Mouse (Mus musculus): ENCODE measurements around the gene Pcmtd2. TPM values are rescaled to one million over a fixed set of nuclear protein-coding genes. Genes with fewer than 3 reads are reported as not detected.
A peak's percentile ranks its signal among the peaks of the same experiment; 100 is the strongest.
"Not testable (repeated sequence)": the region's sequence is repeated elsewhere in the genome, so short reads cannot be mapped to it uniquely, and the experiment has no call there.

The Pcmtd2 gene
- total RNA-seq (2021) = 10 to 100 TPM; 48.0 to 69.7 TPM
- polyA plus RNA-seq (2012; rRNA removed) = 18.3 and 21.5 TPM in 2 replicates
- long read RNA-seq, transcript Pcmtd2-201 (7 exons, 3,569 nt) = major isoform, 34 of 47 reads
- long read RNA-seq, partial matches to known transcripts = 3 of 47 reads
- long read RNA-seq, other reads (novel, unspliced or antisense) = 8 of 47 reads

- peak; percentile 94 for DNase-seq
These were observed at the start of gene Pcmtd2 for GRCm38 (mm10) chr2:181837372-181838292. Gene Pcmtd2 (plus strand): TSS chr2:181837854.

- DNase-seq = no peak
These were observed 48.3 kb upstream of the Pcmtd2 start for GRCm38 (mm10) chr2:181789396-181789795.

GRCm38 (mm10) chr2:181793186-181793585 is 44.5 kb upstream of the Pcmtd2 start:
- not testable (repeated sequence) for DNase-seq

- no peak for DNase-seq
These were observed 42.0 kb upstream of the Pcmtd2 start for GRCm38 (mm10) chr2:181795641-181796130.

- no peak for DNase-seq
These were observed 40.0 kb upstream of the Pcmtd2 start for GRCm38 (mm10) chr2:181797672-181798071.

- no peak for DNase-seq
These were observed 8.5 kb upstream of the Pcmtd2 start for GRCm38 (mm10) chr2:181829032-181829650.

GRCm38 (mm10) chr2:181832745-181833144 is 4.9 kb upstream of the Pcmtd2 start:
- DNase-seq = peak; percentile 17

GRCm38 (mm10) chr2:181838293-181838680 is 633 bp downstream of the Pcmtd2 start:
- DNase-seq = peak; percentile 22

- DNase-seq = peak; percentile 38
These were observed 8.2 kb downstream of the Pcmtd2 start for GRCm38 (mm10) chr2:181845709-181846394.

GRCm38 (mm10) chr2:181863791-181864535 is 26.3 kb downstream of the Pcmtd2 start, which contains the start of gene Polr3k:
Gene Polr3k (plus strand): TSS chr2:181864337.
- DNase-seq = peak; percentile 97

- DNase-seq = no peak
These were observed 26.8 kb downstream of the Pcmtd2 start for GRCm38 (mm10) chr2:181864536-181864860.

GRCm38 (mm10) chr2:181866931-181867330 is 29.3 kb downstream of the Pcmtd2 start:
- peak; percentile 60 for DNase-seq

GRCm38 (mm10) chr2:181871039-181871438 is 33.4 kb downstream of the Pcmtd2 start:
- no peak for DNase-seq

- no peak for DNase-seq
These were observed 41.2 kb downstream of the Pcmtd2 start for GRCm38 (mm10) chr2:181878903-181879302.

- DNase-seq = no peak
These were observed 45.5 kb downstream of the Pcmtd2 start for GRCm38 (mm10) chr2:181883022-181883749.

Other genes starting within 250 kb of the Pcmtd2 start
- gene Prpf6, start 246.0 kb upstream of the Pcmtd2 start, total RNA-seq (2021) = 10 to 100 TPM; 63.0 to 69.0 TPM
- 6.7 and 9.6 TPM in 2 replicates for gene Prpf6, start 246.0 kb upstream of the Pcmtd2 start, polyA plus RNA-seq (2012; rRNA removed)
- gene Zfp512b, start 245.1 kb upstream of the Pcmtd2 start, total RNA-seq (2021) = 10 to 100 TPM; 40.9 to 52.7 TPM
- 69.2 and 72.6 TPM in 2 replicates for gene Zfp512b, start 245.1 kb upstream of the Pcmtd2 start, polyA plus RNA-seq (2012; rRNA removed)
- 10 to 100 TPM in 1 of 2 experiments, 1 to 10 TPM in 1; 9.6 to 21.6 TPM for gene Samd10, start 238.6 kb upstream of the Pcmtd2 start, total RNA-seq (2021)
- gene Samd10, start 238.6 kb upstream of the Pcmtd2 start, polyA plus RNA-seq (2012; rRNA removed) = 41.0 and 44.6 TPM in 2 replicates
- under 1 TPM in 1 of 2 experiments, not detected in 1; 0.55 TPM for gene Gm29797, start 180.8 kb upstream of the Pcmtd2 start, total RNA-seq (2021)
- 0.47 TPM in 1 of 2 replicates, not detected in the other for gene Gm29797, start 180.8 kb upstream of the Pcmtd2 start, polyA plus RNA-seq (2012; rRNA removed)
- 10 to 100 TPM; 20.3 to 34.7 TPM for gene Sox18, start 166.2 kb upstream of the Pcmtd2 start, total RNA-seq (2021)
- 164 and 223 TPM in 2 replicates for gene Sox18, start 166.2 kb upstream of the Pcmtd2 start, polyA plus RNA-seq (2012; rRNA removed)
- 1 to 10 TPM; 6.6 to 7.8 TPM for gene Tcea2, start 157.5 kb upstream of the Pcmtd2 start, total RNA-seq (2021)
- gene Tcea2, start 157.5 kb upstream of the Pcmtd2 start, polyA plus RNA-seq (2012; rRNA removed) = 10.1 and 10.6 TPM in 2 replicates
- gene Rgs19, start 143.9 kb upstream of the Pcmtd2 start, total RNA-seq (2021) = 10 to 100 TPM; 21.4 to 31.1 TPM
- gene Rgs19, start 143.9 kb upstream of the Pcmtd2 start, polyA plus RNA-seq (2012; rRNA removed) = 61.2 and 67.3 TPM in 2 replicates
- gene Lkaaear1, start 139.4 kb upstream of the Pcmtd2 start, total RNA-seq (2021) = not detected
- gene Lkaaear1, start 139.4 kb upstream of the Pcmtd2 start, polyA plus RNA-seq (2012; rRNA removed) = not detected in 2 replicates
- 1 to 10 TPM; 1.0 to 3.7 TPM for gene Oprl1, start 122.8 kb upstream of the Pcmtd2 start, total RNA-seq (2021)
- 1.3 and 1.6 TPM in 2 replicates for gene Oprl1, start 122.8 kb upstream of the Pcmtd2 start, polyA plus RNA-seq (2012; rRNA removed)
- 1 to 10 TPM; 2.6 to 5.0 TPM for gene Myt1, start 74.5 kb upstream of the Pcmtd2 start, total RNA-seq (2021)
- 0.91 and 0.99 TPM in 2 replicates for gene Myt1, start 74.5 kb upstream of the Pcmtd2 start, polyA plus RNA-seq (2012; rRNA removed)
- 10 to 100 TPM; 15.8 to 20.1 TPM for gene Polr3k, start 26.5 kb downstream of the Pcmtd2 start, total RNA-seq (2021)
- 0.94 and 1.9 TPM in 2 replicates for gene Polr3k, start 26.5 kb downstream of the Pcmtd2 start, polyA plus RNA-seq (2012; rRNA removed)
- gene Gm14496, start 153.3 kb downstream of the Pcmtd2 start, total RNA-seq (2021) = not detected
- gene Gm14496, start 153.3 kb downstream of the Pcmtd2 start, polyA plus RNA-seq (2012; rRNA removed) = not detected in 2 replicates